Mouse (Mus musculus) neural tube, embryonic 11.5 days (tissue): ENCODE measurements at regions not wholly inside any gene's neighbourhood (a gene's known extent, or its start where the extent isn't known, plus 50 kb on each side); places are given as distances from the start of the nearest gene placed in this dataset.
A peak's percentile ranks its signal among the peaks of the same experiment; 100 is the strongest.

Experiments used
- ATAC-seq: fragments of 200-750 bp; cut with Nextera tagmentation; 2 replicates; pipeline ENCODE4 v1.8.0; 2017; ENCODE audit warnings: moderate number of reproducible peaks, mild to moderate bottlenecking, moderate TSS enrichment, moderate library complexity; ENCODE audit not compliant: insufficient read depth, low FRiP score, low TSS enrichment
- DNase-seq: peaks from one replicate; pipeline ENCODE4 v3.0.0-alpha.2; 2015; ENCODE audit warnings: low spot score
- H3K27ac ChIP-seq: fragments of 300-500 bp; sonication (generic); 2 replicates; pipeline ENCODE4 v1.5.1; 2014; ENCODE audit warnings: low read depth, mild to moderate bottlenecking, low read length
- H3K27me3 ChIP-seq: fragments of 300-500 bp; sonication (generic); 2 replicates; pipeline ENCODE4 v1.6.1; 2014; ENCODE audit warnings: mild to moderate bottlenecking, low read length, mixed read lengths; ENCODE audit not compliant: control insufficient read depth, insufficient read depth
- H3K36me3 ChIP-seq: fragments of 300-500 bp; sonication (generic); 2 replicates; pipeline ENCODE4 v1.6.1; 2014; ENCODE audit warnings: mild to moderate bottlenecking, low read length, moderate library complexity, mixed read lengths; ENCODE audit not compliant: control insufficient read depth, insufficient read depth
- H3K4me1 ChIP-seq: fragments of 300-500 bp; sonication (generic); 2 replicates; pipeline ENCODE4 v1.6.1; 2014; ENCODE audit warnings: low read length, mixed read lengths; ENCODE audit not compliant: control insufficient read depth, insufficient read depth
- H3K4me2 ChIP-seq: fragments of 300-500 bp; sonication (generic); 2 replicates; pipeline ENCODE4 v1.6.1; 2014; ENCODE audit warnings: low read depth, mild to moderate bottlenecking, moderate library complexity
- H3K4me3 ChIP-seq: fragments of 300-500 bp; sonication (generic); 2 replicates; pipeline ENCODE4 v1.5.1; 2014; ENCODE audit warnings: low read depth, low read length
- H3K9ac ChIP-seq: fragments of 300-500 bp; sonication (generic); 2 replicates; pipeline ENCODE4 v1.6.1; 2014; ENCODE audit warnings: mild to moderate bottlenecking, low read length
- H3K9me3 ChIP-seq: fragments of 300-500 bp; sonication (generic); 2 replicates; pipeline ENCODE4 v1.6.1; 2016; ENCODE audit warnings: low read length; ENCODE audit not compliant: control insufficient read depth
- WGBS: fragments of 180-500 bp; shearing (Covaris S2); extraction: QIAGEN DNeasy Blood & Tissue Kit; methylation state at CpG from one replicate; pipeline ENCODE4 v1.1.7; 2014; 5-methylcytosine and 5-hydroxymethylcytosine counted together

DNA sequence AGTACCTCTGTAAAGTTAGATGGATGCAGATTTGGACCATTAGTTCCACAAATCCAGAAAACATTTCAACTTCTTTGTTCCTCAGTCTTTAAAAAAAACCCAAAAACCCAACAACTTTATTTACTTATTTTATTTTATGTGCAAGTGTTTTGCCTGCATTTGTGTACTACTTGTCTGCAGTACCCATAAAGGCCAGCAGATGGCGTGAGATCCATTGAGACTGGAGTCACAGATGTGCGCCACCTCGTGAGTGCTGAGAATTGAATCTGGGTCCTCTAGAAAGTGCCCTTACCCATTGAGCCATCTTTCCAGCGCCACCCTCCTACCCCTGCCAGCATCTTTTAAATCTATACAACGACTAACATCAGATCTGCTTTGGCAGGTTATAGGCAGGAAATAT, 53.0 kb downstream of the Gm12689 start:
- no peaks in the 10 kb centered on the region for H3K4me1 ChIP-seq
- 65% methylated on average over 5 of the region's 5 CpGs for WGBS
- H3K36me3 ChIP-seq = no peaks in the 10 kb centered on the region
- no peaks in the 10 kb centered on the region for H3K27me3 ChIP-seq
- DNase-seq = peak; percentile 28
- no peak overlapping the region for H3K4me2 ChIP-seq
- ATAC-seq = no peak
- no peak overlapping the region for H3K4me3 ChIP-seq
- H3K9me3 ChIP-seq = no peaks in the 10 kb centered on the region
- H3K27ac ChIP-seq = no peak overlapping the region
- no peak overlapping the region for H3K9ac ChIP-seq

DNA sequence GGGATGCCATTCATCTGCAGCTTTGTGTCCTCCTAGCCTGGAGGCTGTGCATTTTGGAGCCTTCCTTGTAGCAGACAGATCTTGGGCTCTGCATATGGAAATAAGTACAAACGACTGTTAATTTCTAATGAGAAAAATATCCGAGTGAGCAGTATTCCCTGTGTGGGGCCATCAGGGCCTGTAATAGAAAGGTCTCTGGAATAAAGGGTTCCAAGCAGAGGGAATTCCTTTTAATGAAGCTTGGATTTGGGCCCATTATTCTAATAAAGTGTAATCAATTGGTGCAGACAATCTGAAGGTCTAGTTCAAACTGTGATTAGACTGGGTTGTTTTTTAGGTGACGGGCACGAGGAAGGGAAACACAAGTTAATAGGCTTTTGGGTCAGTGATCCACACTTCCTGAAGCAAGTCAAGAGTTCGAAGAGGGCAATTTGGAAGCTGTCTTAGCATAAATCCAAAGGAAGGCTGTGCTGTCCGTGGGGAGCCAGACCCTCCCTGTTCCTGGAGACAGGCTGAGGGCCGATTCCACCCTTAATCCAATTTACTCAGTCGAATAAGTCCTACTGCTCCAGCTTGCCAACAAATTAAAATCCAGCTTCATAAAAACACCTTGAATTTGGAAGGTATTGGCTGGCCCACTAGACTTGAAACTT, 57.5 kb downstream of the Gm12689 start:
- H3K4me3 ChIP-seq = no peak overlapping the region
- no peak for DNase-seq
- no peaks in the 10 kb centered on the region for H3K4me1 ChIP-seq
- H3K9ac ChIP-seq = no peak overlapping the region
- no peak for ATAC-seq
- H3K36me3 ChIP-seq = no peaks in the 10 kb centered on the region
- H3K4me2 ChIP-seq = no peak overlapping the region
- no peak overlapping the region for H3K27ac ChIP-seq
- no peaks in the 10 kb centered on the region for H3K9me3 ChIP-seq
- 47% methylated on average over 8 of the region's 8 CpGs for WGBS
- H3K27me3 ChIP-seq = no peaks in the 10 kb centered on the region

DNA sequence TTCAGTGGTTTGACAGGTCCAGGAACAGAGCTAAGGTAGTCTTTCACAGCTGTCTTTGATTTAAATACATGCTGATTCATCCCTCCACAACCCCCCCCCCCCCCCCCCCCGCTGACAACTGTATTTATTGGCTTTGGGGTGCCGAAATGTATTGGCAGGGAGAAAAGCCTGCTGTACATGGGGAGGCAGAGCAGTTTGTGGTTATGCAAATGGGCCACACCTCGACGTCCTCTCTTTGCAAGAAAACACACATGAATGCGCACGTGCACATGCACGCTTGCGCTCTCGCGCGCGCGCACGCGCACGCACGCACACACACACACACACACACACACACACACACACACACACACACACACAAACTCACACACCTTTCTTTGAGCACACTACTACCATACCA, 58.5 kb downstream of the Gm12689 start:
- Histone ChIP-seq H3K27me3 (no peaks in the 10 kb centered on the region), H3K27ac (no peak overlapping the region), H3K4me3 (no peak overlapping the region), H3K4me1 (no peaks in the 10 kb centered on the region), H3K9ac (no peak overlapping the region), H3K36me3 (no peaks in the 10 kb centered on the region), H3K9me3 (no peaks in the 10 kb centered on the region), H3K4me2 (no peak overlapping the region)
- no peak for ATAC-seq
- WGBS = 69% methylated on average over 16 of the region's 17 CpGs
- DNase-seq = no peak

DNA sequence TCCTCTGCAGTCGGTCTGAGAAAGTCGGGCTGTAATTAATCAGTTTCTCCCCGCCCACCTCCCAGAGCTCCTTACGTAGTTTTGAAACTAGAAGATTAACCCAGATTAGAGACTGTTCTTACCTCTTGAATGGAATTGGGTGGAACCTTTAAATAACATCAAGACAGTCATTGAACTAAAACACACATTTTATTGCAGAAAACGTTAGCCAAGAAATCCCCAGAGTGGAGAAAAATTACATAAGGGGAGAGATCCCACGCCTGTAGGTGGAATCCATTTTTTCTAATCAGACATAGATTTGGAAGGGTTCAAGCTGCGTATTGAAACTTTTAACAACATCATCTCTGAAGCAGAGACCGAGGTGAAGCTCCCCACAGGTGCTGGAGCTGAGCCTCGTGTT, 59.1 kb downstream of the Gm12689 start:
- Histone ChIP-seq H3K9me3 (no peaks in the 10 kb centered on the region), H3K36me3 (no peaks in the 10 kb centered on the region), H3K4me2 (no peak overlapping the region), H3K9ac (no peak overlapping the region), H3K4me1 (no peaks in the 10 kb centered on the region), H3K27ac (no peak overlapping the region), H3K27me3 (no peaks in the 10 kb centered on the region), H3K4me3 (no peak overlapping the region)
- no peak for DNase-seq
- ATAC-seq = no peak
- 56% methylated on average over 9 of the region's 9 CpGs for WGBS

DNA sequence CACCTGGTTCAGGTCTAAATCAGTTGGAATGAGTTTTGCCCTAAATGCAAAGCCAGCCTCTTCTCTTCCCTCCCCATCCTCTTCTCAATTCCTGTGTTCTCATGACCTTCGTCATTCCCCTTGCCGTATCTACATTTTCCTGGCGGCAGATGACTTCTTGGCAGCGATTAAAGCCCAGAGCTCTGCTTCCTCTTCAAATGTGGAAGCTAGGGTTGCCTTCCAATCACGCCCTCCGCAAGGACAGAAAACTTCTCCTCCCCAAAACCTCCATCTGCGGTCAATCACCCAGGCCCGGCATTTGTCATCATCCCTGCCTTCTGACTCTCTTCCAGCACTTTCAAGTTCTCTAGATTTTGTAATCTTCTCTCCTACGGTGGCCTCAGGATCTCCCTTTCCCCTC, 72.3 kb downstream of the Gm12689 start:
- no peak overlapping the region for H3K4me2 ChIP-seq
- DNase-seq (no peak), ATAC-seq (no peak)
- no peak overlapping the region for H3K9ac ChIP-seq
- WGBS = 93% methylated on average over 9 of the region's 9 CpGs
- no peak overlapping the region for H3K27ac ChIP-seq
- no peaks in the 10 kb centered on the region for H3K4me1 ChIP-seq
- H3K36me3 ChIP-seq = no peaks in the 10 kb centered on the region
- H3K27me3 ChIP-seq = no peaks in the 10 kb centered on the region
- H3K9me3 ChIP-seq = no peaks in the 10 kb centered on the region
- H3K4me3 ChIP-seq = no peak overlapping the region

DNA sequence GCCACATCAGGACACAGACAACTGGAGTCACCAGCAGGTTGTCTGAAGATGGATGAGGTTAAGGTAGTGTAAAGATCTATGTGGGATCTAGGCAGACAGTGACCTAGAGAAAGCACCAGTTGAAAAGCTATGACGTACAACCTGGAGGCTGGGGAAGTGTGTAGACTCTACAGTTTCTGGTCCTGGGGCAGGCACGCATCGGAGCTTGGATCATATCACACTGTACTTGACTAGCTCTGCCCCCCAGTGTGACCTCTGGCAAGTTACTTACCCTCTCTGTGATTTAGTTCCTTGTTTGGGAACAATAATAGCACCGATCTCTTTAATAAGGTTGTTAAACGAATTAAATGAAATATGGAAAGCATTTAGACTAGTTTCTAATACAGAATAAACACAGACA, 75.5 kb downstream of the Gm12689 start:
- DNase-seq (no peak), ATAC-seq (no peak)
- Histone ChIP-seq H3K9me3 (no peaks in the 10 kb centered on the region), H3K4me2 (no peak overlapping the region), H3K27ac (no peak overlapping the region), H3K4me1 (no peaks in the 10 kb centered on the region), H3K4me3 (no peak overlapping the region), H3K9ac (no peak overlapping the region), H3K36me3 (no peaks in the 10 kb centered on the region), H3K27me3 (no peaks in the 10 kb centered on the region)
- 91% methylated on average over 5 of the region's 5 CpGs for WGBS

DNA sequence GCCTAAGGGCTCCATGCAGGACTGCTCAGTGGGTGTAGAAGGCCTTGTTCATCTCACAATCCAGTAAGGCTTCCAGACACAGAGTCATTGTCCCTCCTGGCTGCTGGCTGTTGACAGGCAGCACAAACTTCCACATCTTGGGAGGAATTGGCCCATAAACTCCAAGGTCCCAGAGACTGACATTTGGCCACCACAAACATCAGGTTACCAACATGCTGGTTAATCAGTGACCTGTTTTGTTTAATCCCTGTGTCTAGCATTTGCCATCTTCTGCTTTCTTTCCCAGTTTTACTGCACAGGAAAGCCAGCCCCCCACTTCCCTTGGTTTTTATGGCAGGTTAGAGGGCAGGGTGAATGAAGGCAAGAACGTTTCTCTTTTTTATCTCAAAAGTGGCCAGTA, 80.5 kb downstream of the Gm12689 start:
- H3K27ac ChIP-seq = no peak overlapping the region
- no peaks in the 10 kb centered on the region for H3K9me3 ChIP-seq
- H3K9ac ChIP-seq = no peak overlapping the region
- DNase-seq = no peak
- WGBS = 10% methylated on average over 1 of the region's 1 CpGs
- no peak for ATAC-seq
- H3K4me1 ChIP-seq = 0 out of 2 replicates have a peak, but pooled peaks cover 2% of the 10 kb centered on the region
- no peaks in the 10 kb centered on the region for H3K36me3 ChIP-seq
- no peak overlapping the region for H3K4me3 ChIP-seq
- H3K4me2 ChIP-seq = no peak overlapping the region
- H3K27me3 ChIP-seq = 0 out of 2 replicates have a peak, but pooled peaks cover 2% of the 10 kb centered on the region

DNA sequence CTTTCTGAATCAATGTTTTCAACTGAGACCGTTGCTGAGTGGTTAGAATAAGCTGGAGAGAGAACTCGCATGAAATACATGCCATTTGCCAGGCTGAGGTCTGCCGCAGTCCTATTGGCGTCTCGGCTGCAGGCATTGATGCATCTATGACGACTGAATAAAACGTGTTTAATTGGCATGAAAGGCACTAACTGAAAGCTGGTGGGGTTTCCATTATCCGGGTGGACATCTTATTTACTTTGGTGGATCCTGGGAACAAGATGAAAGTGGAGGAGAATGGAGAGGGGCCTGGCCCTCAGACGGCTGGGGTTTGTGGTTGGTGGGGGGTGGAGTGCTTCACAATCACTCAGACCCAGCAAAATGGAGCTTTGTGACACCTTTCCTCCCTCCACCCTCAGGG, 81.2 kb downstream of the Gm12689 start:
- H3K27ac ChIP-seq = no peak overlapping the region
- ATAC-seq = no peak
- H3K4me3 ChIP-seq = no peak overlapping the region
- 0 out of 2 replicates have a peak, but pooled peaks cover 2% of the 10 kb centered on the region for H3K4me1 ChIP-seq
- WGBS = 16% methylated on average over 9 of the region's 9 CpGs
- H3K36me3 ChIP-seq = no peaks in the 10 kb centered on the region
- DNase-seq = peak; percentile 21
- no peak overlapping the region for H3K4me2 ChIP-seq
- H3K27me3 ChIP-seq = 0 out of 2 replicates have a peak, but pooled peaks cover 2% of the 10 kb centered on the region
- H3K9me3 ChIP-seq = no peaks in the 10 kb centered on the region
- H3K9ac ChIP-seq = no peak overlapping the region

DNA sequence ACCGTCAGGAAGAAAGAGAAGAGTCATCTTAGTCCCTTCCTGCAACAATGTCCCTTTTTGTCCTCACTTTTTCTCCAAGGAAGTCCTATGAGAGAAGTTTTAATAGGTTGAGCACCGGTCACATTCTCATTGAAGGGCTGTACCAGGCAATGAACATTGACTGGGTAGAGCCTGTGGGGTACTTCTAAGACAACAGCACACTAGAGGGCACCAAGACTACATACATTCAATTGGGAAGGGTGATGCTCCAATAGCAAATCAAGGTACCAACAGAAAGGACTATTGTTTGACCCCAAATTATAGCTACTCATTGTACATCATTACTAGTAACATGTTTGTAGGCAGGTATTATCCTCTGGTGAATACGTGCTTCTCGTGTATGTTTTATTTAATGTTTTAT, 84.3 kb downstream of the Gm12689 start:
- 78% methylated on average over 4 of the region's 4 CpGs for WGBS
- Histone ChIP-seq H3K4me1 (peaks cover 2% of the 10 kb centered on the region; the same call in 1 of the 2 replicates), H3K36me3 (no peaks in the 10 kb centered on the region), H3K27me3 (0 out of 2 replicates have a peak, but pooled peaks cover 2% of the 10 kb centered on the region), H3K9me3 (no peaks in the 10 kb centered on the region), H3K27ac (no peak overlapping the region), H3K4me2 (no peak overlapping the region), H3K4me3 (no peak overlapping the region), H3K9ac (no peak overlapping the region)
- ATAC-seq (no peak), DNase-seq (no peak)
